Mouse (Mus musculus): ENCODE results near the gene Gon4l. TPM values are rescaled to one million over a fixed set of nuclear protein-coding genes. Genes with fewer than 3 reads are reported as not detected.

Gene Gon4l
- total and polyA plus RNA-seq, 3 experiments = 16.5 to 32.9 (median 26.4) TPM

GRCm38 (mm10) chr3:88913511-88914383 is 78.7 kb downstream of the Gon4l start, which contains the start of gene Msto1 (continued):
- TF ChIP-seq MAFK (IDR thresholded peaks at IDR 0.05; ENCODE audit: insufficient replicate concordance, low read length) = no peak
- TF ChIP-seq MEF2A (IDR thresholded peaks at IDR 0.05; ENCODE audit: borderline replicate concordance, low read depth, low read length) = peak; percentile 64; the same call in 1 of the 2 replicates
- TF ChIP-seq KAT2A (IDR thresholded peaks at IDR 0.05; ENCODE audit: insufficient replicate concordance, low read length) = peak; percentile 58; the same call in 1 of the 2 replicates
- peak; percentile 62; the same call in 1 of the 2 replicates for TF ChIP-seq USF2 (conservative IDR thresholded peaks at IDR 0.05; ENCODE audit: low read depth, low read length)
- TF ChIP-seq TCF12 (IDR thresholded peaks at IDR 0.05; ENCODE audit: low read depth, low read length) = peak; percentile 87
- no peak for TF ChIP-seq JUN (IDR thresholded peaks at IDR 0.05; ENCODE audit: insufficient read depth, low read depth, low read length)
- TF ChIP-seq TBP (conservative IDR thresholded peaks at IDR 0.05; ENCODE audit: low read depth, low read length) = peak; percentile 90
- 0 out of 2 replicates have a peak, but pooled peaks have one; percentile 23 for TF ChIP-seq RCOR1 (conservative IDR thresholded peaks at IDR 0.05; ENCODE audit: low read depth, low read length)
- TF ChIP-seq ZMIZ1 (IDR thresholded peaks at IDR 0.05; ENCODE audit: low read depth, low read length) = peak; percentile 98
- no peak for TF ChIP-seq ZKSCAN1 (IDR thresholded peaks at IDR 0.05; ENCODE audit: borderline replicate concordance, low read depth, low read length)
- TF ChIP-seq SIN3A (IDR thresholded peaks at IDR 0.05; ENCODE audit: low read length) = peak; percentile 89
- TF ChIP-seq NELFE (IDR thresholded peaks at IDR 0.05; ENCODE audit: low read depth, low read length) = peak; percentile 99
- peak; percentile 72 for TF ChIP-seq HCFC1 (IDR thresholded peaks at IDR 0.05; ENCODE audit: low read depth, low read length)
- TF ChIP-seq MAX (IDR thresholded peaks at IDR 0.05; ENCODE audit: low read length) = peak; percentile 97

GRCm38 (mm10) chr3:88914384-88914810 is 79.4 kb downstream of the Gon4l start:
- in situ Hi-C loops (cut with MboI; ENCODE audit: low pct_ligation_motif_present, low pct_unique_long_range_greater_than_20kb, low sequenced_read_pairs) (no loop called here), dilution Hi-C loops (cut with MboI; ENCODE audit: extremely low pct_ligation_motif_present, extremely low pct_unique_long_range_greater_than_20kb, low sequenced_read_pairs) (no loop called here)
- peak; percentile 38 for DNase-seq (ENCODE audit: extremely low read depth)
- H3K27ac ChIP-seq (ENCODE audit: insufficient read depth, low read depth) = no peak overlapping the region
- peaks cover 29 to 50% of the 10 kb centered on the region in 2 experiments for H3K36me3 ChIP-seq (replicated peaks in 1 of 2; ENCODE audit: control insufficient read depth in 1 of 2, insufficient read depth in 1 of 2, low read length in 1 of 2)
- peak overlapping the region; percentile 77 for H3K9ac ChIP-seq (ENCODE audit: insufficient read depth, low read depth)
- peaks cover 5 to 16% of the 10 kb centered on the region in 2 experiments; a peak in 3 of 4 replicates for H3K4me1 ChIP-seq (ENCODE audit: control insufficient read depth in 1 of 2, insufficient read depth in 2 of 2)
- H3K4me3 ChIP-seq (replicated peaks in 1 of 3; ENCODE audit: low read depth in 2 of 3, low read length in 2 of 3, poor library complexity in 1 of 3) = peak overlapping the region; percentile 80 to 93 (median 86)
- H3K9me3 ChIP-seq (replicated peaks; ENCODE audit: low read length) = no peaks in the 10 kb centered on the region
- no peak for TF ChIP-seq BHLHE40 (IDR thresholded peaks at IDR 0.05; ENCODE audit: low read depth, low read length)
- peaks cover 13% of the 10 kb centered on the region; the same call in 1 of the 2 replicates for H3K79me2 ChIP-seq (replicated peaks; ENCODE audit: control insufficient read depth, extremely low read depth, insufficient read depth, poor library complexity, severe bottlenecking)
- H3K27me3 ChIP-seq (replicated peaks) = no peaks in the 10 kb centered on the region
- peak overlapping the region; percentile 93 for H3K4me2 ChIP-seq (ENCODE audit: insufficient read depth, low read depth, poor library complexity, severe bottlenecking)

- in situ Hi-C loops (cut with MboI; ENCODE audit: low pct_ligation_motif_present, low pct_unique_long_range_greater_than_20kb, low sequenced_read_pairs) = no loop called here
- dilution Hi-C loops (cut with MboI; ENCODE audit: extremely low pct_ligation_motif_present, extremely low pct_unique_long_range_greater_than_20kb, low sequenced_read_pairs) = no loop called here
- peaks cover 0 to 5% of the 10 kb centered on the region in 2 experiments; a peak in 1 of 4 replicates for H3K4me1 ChIP-seq (ENCODE audit: control insufficient read depth in 1 of 2, insufficient read depth in 2 of 2)
Measured at GRCm38 (mm10) chr3:88918981-88919380, 84.0 kb downstream of the Gon4l start.

More at GRCm38 (mm10) chr3:88918981-88919380, 84.0 kb downstream of the Gon4l start:
- Histone ChIP-seq H3K4me2 (ENCODE audit: insufficient read depth, low read depth, poor library complexity, severe bottlenecking) (no peak overlapping the region), H3K27ac (ENCODE audit: insufficient read depth, low read depth) (no peak overlapping the region), H3K9me3 (replicated peaks; ENCODE audit: low read length) (peaks cover 9% of the 10 kb centered on the region), H3K36me3 (replicated peaks in 1 of 2; ENCODE audit: control insufficient read depth in 1 of 2, insufficient read depth in 1 of 2, low read length in 1 of 2) (peaks cover 28 to 55% of the 10 kb centered on the region in 2 experiments), H3K9ac (ENCODE audit: insufficient read depth, low read depth) (no peak overlapping the region), H3K4me3 (replicated peaks in 1 of 3; ENCODE audit: low read depth in 2 of 3, low read length in 2 of 3, poor library complexity in 1 of 3) (no peak overlapping the region), H3K79me2 (replicated peaks; ENCODE audit: control insufficient read depth, extremely low read depth, insufficient read depth, poor library complexity, severe bottlenecking) (peaks cover 4% of the 10 kb centered on the region; the same call in 1 of the 2 replicates), H3K27me3 (replicated peaks) (no peaks in the 10 kb centered on the region)
- DNase-seq (ENCODE audit: extremely low read depth) = no peak
- TF ChIP-seq NRF1 (IDR thresholded peaks at IDR 0.05; ENCODE audit: low read depth, low read length) (no peak), MAFK (IDR thresholded peaks at IDR 0.05; ENCODE audit: insufficient replicate concordance, low read length) (no peak), KAT2A (IDR thresholded peaks at IDR 0.05; ENCODE audit: insufficient replicate concordance, low read length) (no peak), SIN3A (IDR thresholded peaks at IDR 0.05; ENCODE audit: low read length) (no peak), MXI1 (IDR thresholded peaks at IDR 0.05; ENCODE audit: low read depth, low read length) (no peak)

Data from CH12.LX (cell line).